Mouse (Mus musculus): Measurements from ENCODE around the gene Mrgprb3. TPM values are rescaled to one million over a fixed set of nuclear protein-coding genes. Genes with fewer than 3 reads are reported as not detected.

Mrgprb3 gene
- polyA plus RNA-seq (2016; fragmentation: Nextera tagmentation; extraction: Ambion mirVana): not detected in 2 replicates

DNA sequence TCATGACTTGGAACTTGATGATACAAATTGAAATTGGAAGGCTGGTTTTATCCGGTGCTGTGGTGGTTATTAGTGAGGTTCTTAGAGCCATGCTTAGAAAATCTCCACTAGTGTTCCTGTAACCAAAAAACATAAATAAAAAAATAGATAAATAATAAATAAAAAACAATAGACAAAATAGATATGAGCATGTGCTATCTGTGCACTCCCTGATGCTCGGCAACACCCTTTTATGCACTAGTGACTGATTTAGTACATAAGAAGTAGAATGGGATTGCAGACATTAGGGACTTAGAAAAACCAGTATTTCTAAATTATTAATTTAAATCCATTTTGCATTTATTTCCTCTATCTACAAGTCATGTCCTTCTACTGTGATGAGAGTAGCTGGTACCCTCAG, at the start of gene Mrgprb3:
Mrgprb3 (minus strand) TSS at position 101 of the 400 bp plus-strand sequence.
- no peaks in the 10 kb centered on the region for H3K4me1 ChIP-seq
- H3K27me3 ChIP-seq (ENCODE audit: poor library complexity, severe bottlenecking): no peaks in the 10 kb centered on the region
- no peak within 1 kb of the TSS for H3K27ac ChIP-seq
- 90% methylated on average over 2 of the region's 2 CpGs for WGBS
- H3K4me3 ChIP-seq: no peak within 1 kb of the TSS
- H3K36me3 ChIP-seq (replicated peaks): no peaks in the 10 kb centered on the region
- peaks cover 38% of the 10 kb centered on the region for H3K9me3 ChIP-seq
- DNase-seq (ENCODE audit: extremely low spot score, low spot score): no peak

Other genes starting within 250 kb of the Mrgprb3 start
- not detected in 2 replicates for gene Mrgprb1, start 187.5 kb downstream of the Mrgprb3 start, polyA plus RNA-seq (2016; fragmentation: Nextera tagmentation; extraction: Ambion mirVana)
- not detected in 2 replicates for gene Mrgprx2, start 144.5 kb downstream of the Mrgprb3 start, polyA plus RNA-seq (2016; fragmentation: Nextera tagmentation; extraction: Ambion mirVana)
- gene Mrgprb2, start 85.7 kb downstream of the Mrgprb3 start, polyA plus RNA-seq (2016; fragmentation: Nextera tagmentation; extraction: Ambion mirVana): not detected in 2 replicates
- gene Zdhhc13, start 145.2 kb upstream of the Mrgprb3 start, polyA plus RNA-seq (2016; fragmentation: Nextera tagmentation; extraction: Ambion mirVana): 29.2 and 33.4 TPM in 2 replicates
- gene Csrp3, start 204.2 kb upstream of the Mrgprb3 start, polyA plus RNA-seq (2016; fragmentation: Nextera tagmentation; extraction: Ambion mirVana): 0.31 TPM in 1 of 2 replicates, not detected in the other
- 19.3 and 19.5 TPM in 2 replicates for gene E2f8, start 237.8 kb upstream of the Mrgprb3 start, polyA plus RNA-seq (2016; fragmentation: Nextera tagmentation; extraction: Ambion mirVana)